Mouse (Mus musculus) layer of hippocampus, postnatal 14 days (tissue): ENCODE data around the gene Lbhd2. TPM values are rescaled to one million over a fixed set of nuclear protein-coding genes. Genes with fewer than 3 reads are reported as not detected.

Experiments used
- DNase-seq, 2 experiments: peaks; one replicate each; pipeline ENCODE4 v3.0.0; 2021 to 2022; ENCODE audit warnings: low spot score in 2 of 2, mixed read lengths in 1 of 2
- total RNA-seq, 2 experiments: library from RNA; stranded (reverse); gene quantifications; 2 replicates each; pipeline ENCODE4 v1.2.3; 2021

The Lbhd2 gene
- total RNA-seq, 2 experiments from 2014 or later, result 0.62 to 1.8 TPM

GRCm38 (mm10) chr12:111430049-111430867 is 23.6 kb downstream of the Lbhd2 start:
- DNase-seq, result no peak

- DNase-seq, result no peak
Observed at GRCm38 (mm10) chr12:111430868-111431817, 24.5 kb downstream of the Lbhd2 start.

GRCm38 (mm10) chr12:111432097-111432496 is 25.5 kb downstream of the Lbhd2 start:
- no peak for DNase-seq

GRCm38 (mm10) chr12:111432751-111433331 is 26.2 kb downstream of the Lbhd2 start:
- DNase-seq, result no peak

GRCm38 (mm10) chr12:111434164-111434744 is 27.6 kb downstream of the Lbhd2 start:
- no peak for DNase-seq

GRCm38 (mm10) chr12:111434745-111435327 is 28.2 kb downstream of the Lbhd2 start:
- no peak for DNase-seq

- DNase-seq, result no peak
Observed at GRCm38 (mm10) chr12:111436170-111436569, 29.6 kb downstream of the Lbhd2 start.

- DNase-seq, result no peak
Observed at GRCm38 (mm10) chr12:111436640-111437039, 30.0 kb downstream of the Lbhd2 start.

- DNase-seq, result no peak
Observed at GRCm38 (mm10) chr12:111437222-111437900, 30.8 kb downstream of the Lbhd2 start.

- no peak for DNase-seq
Observed at GRCm38 (mm10) chr12:111438850-111439249, 32.2 kb downstream of the Lbhd2 start.

- DNase-seq, result no peak
Observed at GRCm38 (mm10) chr12:111440701-111441373, 34.2 kb downstream of the Lbhd2 start.

GRCm38 (mm10) chr12:111441523-111441922 is 34.9 kb downstream of the Lbhd2 start:
- DNase-seq, result no peak

GRCm38 (mm10) chr12:111442309-111443010 is 35.9 kb downstream of the Lbhd2 start, which contains the start of gene Tnfaip2:
Gene Tnfaip2, plus strand, starts transcription at chr12:111442469.
- DNase-seq, result no peak

- DNase-seq, result no peak
Observed at GRCm38 (mm10) chr12:111443011-111443870, 36.6 kb downstream of the Lbhd2 start.

- no peak for DNase-seq
Observed at GRCm38 (mm10) chr12:111443921-111444831, 37.6 kb downstream of the Lbhd2 start.

GRCm38 (mm10) chr12:111445161-111445889 is 38.7 kb downstream of the Lbhd2 start:
- DNase-seq, result no peak
